Mouse (Mus musculus) inflammation-experienced regulatory T-cells, adult 16 weeks (primary cell): ENCODE data around the gene Mterf1a. TPM values are rescaled to one million over a fixed set of nuclear protein-coding genes. Genes with fewer than 3 reads are reported as not detected.

Source experiments
- polyA plus RNA-seq: library from polyadenylated mRNA; unstranded; fragments of 100-300 nt; shearing (Covaris generic); gene quantifications from one replicate; pipeline ENCODE4 v1.2.1, GENCODE M21; 2017

Gene Mterf1a
- polyA plus RNA-seq, result 35.6 TPM

DNA sequence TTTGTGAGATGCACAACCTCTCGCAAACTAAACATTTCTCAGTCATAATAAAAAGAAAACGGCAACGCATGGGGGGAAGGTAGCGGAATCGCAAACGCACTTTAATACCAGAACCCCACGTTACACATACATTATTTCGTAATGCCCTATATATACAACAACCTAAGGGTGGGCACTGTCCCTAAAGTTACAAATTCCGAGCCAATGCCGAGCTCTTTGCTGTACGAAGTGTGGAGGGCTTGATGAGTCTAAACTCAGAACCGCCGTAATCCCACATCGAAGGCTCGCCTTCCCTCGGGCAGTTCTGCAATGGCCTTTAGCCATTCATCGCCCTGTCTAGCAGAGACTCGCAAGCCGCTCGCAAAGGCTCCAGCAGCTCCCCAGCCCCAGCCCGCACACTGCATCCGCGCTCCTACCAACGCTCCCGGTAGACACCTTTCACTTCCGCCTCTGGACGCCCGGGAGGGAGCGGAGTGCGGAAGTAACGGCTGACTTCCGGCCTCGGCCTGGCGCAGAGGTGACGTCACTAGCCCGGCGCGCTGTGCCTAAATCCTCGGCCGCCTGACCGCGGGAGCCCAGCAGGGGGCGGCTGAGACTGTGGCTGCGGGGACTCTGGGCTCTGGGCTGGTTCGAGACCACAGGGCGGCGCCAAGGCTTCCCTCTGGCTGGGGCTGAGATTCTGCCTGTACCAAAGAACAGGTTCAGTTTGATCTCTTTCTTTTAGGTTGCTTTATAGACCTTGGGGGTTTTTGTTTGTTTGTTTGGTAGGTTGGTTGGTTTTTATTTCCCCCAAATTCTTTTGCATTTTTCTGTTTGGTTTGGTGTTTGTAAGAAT lies at the start of gene Mterf1a:
TSS of gene Mterf1a (minus strand) at position 475 of the 835 bp plus-strand sequence.

DNA sequence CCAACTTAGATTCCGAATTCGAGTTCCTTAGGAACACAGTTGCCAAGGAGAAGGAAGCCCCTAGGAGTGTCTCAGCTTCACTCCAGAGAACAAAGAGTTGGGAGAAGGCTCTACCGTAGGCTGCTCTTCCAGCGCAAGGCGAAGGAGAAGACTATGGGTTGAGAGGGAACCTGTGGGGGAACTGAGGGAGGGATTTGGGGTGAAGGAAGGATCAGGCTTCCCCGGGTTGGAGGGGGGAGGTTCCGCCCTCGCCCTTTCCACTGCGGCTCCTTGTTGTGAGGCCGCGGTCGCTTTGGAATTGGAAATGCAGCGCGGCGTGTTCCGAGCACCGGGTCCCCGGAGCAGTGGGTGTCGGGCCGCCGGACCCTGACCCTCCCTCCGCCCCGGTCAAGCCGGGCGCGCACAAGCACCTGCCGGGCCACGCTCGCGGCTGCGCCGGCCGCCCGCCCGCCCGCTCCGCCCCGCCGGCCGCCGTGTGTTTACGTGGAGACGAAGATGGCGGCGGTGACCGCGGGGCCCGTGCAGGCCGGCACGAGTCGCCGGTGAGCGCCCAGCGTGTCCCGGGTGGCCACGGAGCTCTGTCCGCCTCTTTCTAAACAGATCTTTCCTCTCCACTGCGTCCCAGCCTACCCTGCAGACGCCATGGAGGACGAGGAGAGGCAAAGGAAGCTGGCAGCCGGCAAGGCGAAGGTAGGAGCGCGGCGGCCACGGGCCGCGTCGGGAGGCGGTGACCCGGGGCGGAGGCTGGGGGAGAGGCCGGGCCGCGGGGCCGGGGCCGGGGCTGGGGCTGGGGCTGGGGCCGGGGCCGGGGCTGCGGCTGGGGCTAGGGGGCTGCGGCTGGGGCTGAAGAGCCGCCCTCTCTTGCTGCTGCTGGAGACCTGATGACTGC lies 34.3 kb upstream of the Mterf1a start, which contains the start of gene Akap9:
TSS of gene Akap9 (plus strand) at position 254 of the 889 bp plus-strand sequence.

DNA sequence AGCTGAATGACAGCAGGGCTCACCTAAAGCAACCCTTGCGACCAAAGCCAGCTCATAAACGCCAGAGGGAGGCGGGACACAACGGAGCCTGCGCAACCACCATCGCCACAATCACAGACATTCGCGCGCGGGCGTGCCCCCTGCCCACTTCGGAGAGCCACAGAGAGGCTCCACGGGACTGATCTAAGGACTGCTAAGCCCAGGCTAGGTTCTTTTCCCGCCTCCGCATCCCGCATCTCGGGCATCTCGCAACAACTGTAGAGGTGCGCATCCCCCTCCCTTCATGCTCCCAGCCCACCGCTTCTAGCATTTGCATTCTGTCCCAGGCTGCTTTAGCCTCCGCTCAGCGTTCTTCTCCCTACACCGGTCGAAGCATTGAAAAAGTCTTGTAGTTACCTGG lies 48.7 kb downstream of the Mterf1a start, which contains the start of gene Lrrd1:
TSS of gene Lrrd1 (plus strand) at position 148 of the 400 bp plus-strand sequence.

Other genes starting within 250 kb of the Mterf1a start
- gene Tmbim7, start 242.8 kb downstream of the Mterf1a start, polyA plus RNA-seq, result not detected
- gene Gatad1, start 236.7 kb downstream of the Mterf1a start, polyA plus RNA-seq, result 8.7 TPM
- gene Ankib1, start 91.0 kb downstream of the Mterf1a start, polyA plus RNA-seq, result 9.1 TPM
- gene Krit1, start 90.7 kb downstream of the Mterf1a start, polyA plus RNA-seq, result 104 TPM
- gene Lrrd1, start 48.8 kb downstream of the Mterf1a start, polyA plus RNA-seq, result 0.67 TPM
- gene Akap9, start 34.1 kb upstream of the Mterf1a start, polyA plus RNA-seq, result 199 TPM
- gene Cyp51, start 210.8 kb upstream of the Mterf1a start, polyA plus RNA-seq, result 47.9 TPM